Mouse (Mus musculus) liver, embryonic 15.5 days (tissue): ENCODE measurements around the gene Col26a1. TPM values are rescaled to one million over a fixed set of nuclear protein-coding genes. Genes with fewer than 3 reads are reported as not detected.

ENCODE experiments used
- ATAC-seq: fragments of 200-750 bp; cut with Nextera tagmentation; 2 replicates; pipeline ENCODE4 v1.8.0; 2017; ENCODE audit warnings: moderate number of reproducible peaks, mild to moderate bottlenecking, moderate library complexity; ENCODE audit not compliant: insufficient read depth
- H3K27ac ChIP-seq: fragments of 300-500 bp; sonication (generic); replicated peaks from 2 replicates; pipeline ENCODE4 v1.5.1; 2015; ENCODE audit warnings: mild to moderate bottlenecking, inconsistent platforms
- H3K27me3 ChIP-seq: fragments of 300-500 bp; sonication (generic); 2 replicates; pipeline ENCODE4 v1.6.1; 2015; ENCODE audit warnings: mild to moderate bottlenecking, inconsistent platforms
- H3K36me3 ChIP-seq: fragments of 300-500 bp; sonication (generic); replicated peaks from 2 replicates; pipeline ENCODE4 v1.6.1; 2015; ENCODE audit warnings: moderate library complexity, mild to moderate bottlenecking, inconsistent platforms
- H3K4me1 ChIP-seq: fragments of 300-500 bp; sonication (generic); replicated peaks from 2 replicates; pipeline ENCODE4 v1.6.1; 2015; ENCODE audit warnings: inconsistent platforms
- H3K4me2 ChIP-seq: fragments of 300-500 bp; sonication (generic); 2 replicates; pipeline ENCODE4 v1.6.1; 2015; ENCODE audit warnings: moderate library complexity, mild to moderate bottlenecking, inconsistent platforms
- H3K4me3 ChIP-seq: fragments of 300-500 bp; sonication (generic); replicated peaks from 2 replicates; pipeline ENCODE4 v1.5.1; 2015; ENCODE audit warnings: mild to moderate bottlenecking, inconsistent platforms
- H3K9ac ChIP-seq: fragments of 300-500 bp; sonication (generic); 2 replicates; pipeline ENCODE4 v1.6.1; 2015; ENCODE audit warnings: moderate library complexity, mild to moderate bottlenecking, inconsistent platforms
- H3K9me3 ChIP-seq: fragments of 300-500 bp; sonication (generic); replicated peaks from 2 replicates; pipeline ENCODE4 v1.6.1; 2016; ENCODE audit warnings: inconsistent platforms
- WGBS: fragments of 180-500 bp; shearing (Covaris S2); methylation state at CpG from one replicate; pipeline ENCODE4 v1.1.7; 2015; ENCODE audit warnings: mixed read lengths; ENCODE audit not compliant: insufficient replicate concordance; 5-methylcytosine and 5-hydroxymethylcytosine counted together
- polyA plus RNA-seq: library from polyadenylated mRNA; unstranded; fragments of >200 nt; fragmentation: Nextera tagmentation; extraction: Ambion mirVana; gene quantifications from 2 replicates; pipeline ENCODE4 v1.2.1, GENCODE M21; 2015

Gene Col26a1
- polyA plus RNA-seq, 1 experiment from 2014 or later: 0.85 TPM

DNA sequence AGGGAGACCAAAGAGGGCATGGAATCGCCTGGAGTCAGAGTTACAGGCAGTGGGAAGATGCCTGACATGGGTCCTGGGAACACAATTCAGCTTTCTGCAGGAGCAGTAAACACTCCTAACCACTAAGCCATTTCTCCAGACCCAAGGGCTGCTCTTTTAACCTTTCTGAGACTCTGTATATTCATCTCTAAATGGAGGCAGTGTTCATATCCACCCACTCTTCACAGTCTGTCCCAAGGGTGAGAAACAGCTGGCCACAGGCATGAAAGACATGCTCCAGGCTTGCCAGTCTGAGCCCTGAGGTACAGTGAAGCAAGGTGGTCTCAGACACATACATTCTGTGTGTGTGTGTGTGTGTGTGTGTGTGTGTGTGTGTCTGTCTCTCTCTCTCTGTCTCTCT is 78.8 kb downstream of the Col26a1 start:
- no peaks in the 10 kb centered on the region; the same call in 1 of the 2 replicates for H3K4me1 ChIP-seq
- 13% methylated on average over 1 of the region's 1 CpGs for WGBS
- H3K9me3 ChIP-seq: no peaks in the 10 kb centered on the region
- H3K36me3 ChIP-seq: no peaks in the 10 kb centered on the region
- H3K27me3 ChIP-seq: no peaks in the 10 kb centered on the region
- no peak overlapping the region for H3K4me2 ChIP-seq
- no peak overlapping the region for H3K9ac ChIP-seq
- no peak overlapping the region for H3K27ac ChIP-seq
- H3K4me3 ChIP-seq: no peak overlapping the region
- ATAC-seq: no peak

- Histone ChIP-seq H3K4me1 (no peaks in the 10 kb centered on the region; the same call in 1 of the 2 replicates), H3K27me3 (no peaks in the 10 kb centered on the region), H3K27ac (no peak overlapping the region), H3K4me3 (no peak overlapping the region), H3K36me3 (no peaks in the 10 kb centered on the region), H3K4me2 (peak overlapping the region; percentile 23), H3K9me3 (no peaks in the 10 kb centered on the region), H3K9ac (no peak overlapping the region)
- ATAC-seq: no peak
- 23% methylated on average over 17 of the region's 17 CpGs for WGBS
These were observed 80.3 kb downstream of the Col26a1 start for GRCm38 (mm10) chr5:136802732-136803131.

- Histone ChIP-seq H3K4me2 (no peak overlapping the region), H3K27me3 (no peaks in the 10 kb centered on the region), H3K9ac (no peak overlapping the region), H3K27ac (no peak overlapping the region), H3K36me3 (no peaks in the 10 kb centered on the region), H3K4me1 (no peaks in the 10 kb centered on the region), H3K4me3 (no peak overlapping the region), H3K9me3 (no peaks in the 10 kb centered on the region)
- ATAC-seq: no peak
- 25% methylated on average over 2 of the region's 2 CpGs for WGBS
These were observed 86.1 kb downstream of the Col26a1 start for GRCm38 (mm10) chr5:136796917-136797316.

- Histone ChIP-seq H3K27me3 (no peaks in the 10 kb centered on the region), H3K4me2 (no peak overlapping the region), H3K9ac (no peak overlapping the region), H3K9me3 (no peaks in the 10 kb centered on the region), H3K36me3 (no peaks in the 10 kb centered on the region), H3K4me1 (no peaks in the 10 kb centered on the region), H3K27ac (no peak overlapping the region), H3K4me3 (no peak overlapping the region)
- ATAC-seq: no peak
- WGBS: 76% methylated on average over 15 of the region's 15 CpGs
These were observed 89.2 kb downstream of the Col26a1 start for GRCm38 (mm10) chr5:136793807-136794206.

DNA sequence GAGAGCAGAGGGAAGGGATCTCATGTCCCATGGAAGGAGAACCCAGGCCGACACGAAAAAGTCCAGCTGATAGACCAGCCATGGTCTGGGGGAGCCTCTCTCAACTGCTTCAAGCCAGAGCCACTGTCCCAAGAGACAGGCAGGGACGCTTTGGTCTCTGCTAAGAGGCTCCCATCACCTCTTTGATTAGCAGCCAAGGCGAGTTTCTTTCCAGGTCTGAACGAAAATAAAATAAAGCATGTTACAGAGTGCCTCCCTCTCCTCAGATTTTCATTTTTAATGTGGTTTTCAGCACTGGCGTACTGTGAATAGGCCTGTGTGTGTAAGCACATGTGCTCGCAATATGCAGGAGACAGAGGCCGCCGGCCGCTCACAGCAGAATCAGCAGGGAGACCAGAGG is 90.5 kb downstream of the Col26a1 start:
- H3K4me3 ChIP-seq: no peak overlapping the region
- no peaks in the 10 kb centered on the region for H3K9me3 ChIP-seq
- H3K27ac ChIP-seq: no peak overlapping the region
- no peak overlapping the region for H3K4me2 ChIP-seq
- H3K4me1 ChIP-seq: no peaks in the 10 kb centered on the region
- ATAC-seq: no peak
- H3K9ac ChIP-seq: no peak overlapping the region
- H3K27me3 ChIP-seq: no peaks in the 10 kb centered on the region
- WGBS: 66% methylated on average over 10 of the region's 10 CpGs
- no peaks in the 10 kb centered on the region for H3K36me3 ChIP-seq

DNA sequence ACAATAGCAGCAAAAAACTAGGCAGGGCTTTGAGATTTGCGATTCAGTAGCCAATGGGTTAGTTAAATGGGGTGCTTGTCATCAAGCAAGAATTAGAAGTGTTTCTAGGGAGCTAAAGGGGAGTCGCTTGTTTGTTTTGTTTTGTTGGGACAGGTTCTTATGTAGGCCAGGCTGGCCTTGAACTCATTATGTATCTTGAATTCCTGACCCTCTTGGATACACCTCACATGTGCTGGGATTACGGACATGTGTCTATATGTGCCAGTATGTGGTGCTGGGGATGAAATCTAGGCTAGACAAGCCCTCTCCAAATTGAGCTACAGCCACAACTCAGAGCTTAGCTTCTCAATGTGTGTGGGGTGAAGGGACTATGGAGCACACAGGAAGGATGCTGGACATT is 91.8 kb downstream of the Col26a1 start:
- H3K4me2 ChIP-seq: no peak overlapping the region
- no peak overlapping the region for H3K27ac ChIP-seq
- H3K36me3 ChIP-seq: no peaks in the 10 kb centered on the region
- H3K4me3 ChIP-seq: no peak overlapping the region
- no peaks in the 10 kb centered on the region for H3K27me3 ChIP-seq
- H3K4me1 ChIP-seq: no peaks in the 10 kb centered on the region
- H3K9ac ChIP-seq: no peak overlapping the region
- no peak for ATAC-seq
- WGBS: 63% methylated on average over 3 of the region's 3 CpGs
- H3K9me3 ChIP-seq: no peaks in the 10 kb centered on the region

- H3K36me3 ChIP-seq: no peaks in the 10 kb centered on the region
- no peaks in the 10 kb centered on the region for H3K27me3 ChIP-seq
- no peak for ATAC-seq
- H3K9me3 ChIP-seq: no peaks in the 10 kb centered on the region
- no peak overlapping the region for H3K9ac ChIP-seq
- H3K4me2 ChIP-seq: no peak overlapping the region
- no peak overlapping the region for H3K27ac ChIP-seq
- WGBS: 11% methylated on average over 11 of the region's 11 CpGs
- no peak overlapping the region for H3K4me3 ChIP-seq
- no peaks in the 10 kb centered on the region for H3K4me1 ChIP-seq
These were observed 92.3 kb downstream of the Col26a1 start for GRCm38 (mm10) chr5:136790570-136791196.

DNA sequence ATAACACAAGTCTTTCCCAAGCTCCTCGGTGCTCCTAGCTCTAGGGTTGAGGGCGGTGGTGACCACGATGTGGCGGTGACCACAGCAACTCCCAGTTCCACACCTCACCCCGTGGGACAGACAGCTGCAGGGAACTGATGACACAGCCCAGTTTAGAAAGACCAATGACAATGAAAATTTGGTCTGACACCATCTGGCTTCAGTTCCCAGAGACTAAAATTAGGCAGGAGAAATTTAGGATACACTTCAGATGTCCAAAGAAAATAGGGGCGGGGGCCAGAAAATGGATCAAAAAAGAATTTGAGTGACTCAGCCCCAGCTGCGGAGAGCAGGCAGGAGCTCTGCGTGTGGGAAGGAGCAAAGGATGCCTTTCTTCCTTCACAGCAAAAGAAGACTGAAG is 98.5 kb downstream of the Col26a1 start:
- Histone ChIP-seq H3K36me3 (no peaks in the 10 kb centered on the region), H3K4me1 (no peaks in the 10 kb centered on the region), H3K9ac (no peak overlapping the region), H3K4me3 (no peak overlapping the region), H3K27me3 (no peaks in the 10 kb centered on the region), H3K9me3 (no peaks in the 10 kb centered on the region), H3K4me2 (no peak overlapping the region), H3K27ac (no peak overlapping the region)
- WGBS: 49% methylated on average over 8 of the region's 8 CpGs
- ATAC-seq: no peak

- Histone ChIP-seq H3K9me3 (no peaks in the 10 kb centered on the region), H3K27me3 (no peaks in the 10 kb centered on the region), H3K36me3 (no peaks in the 10 kb centered on the region), H3K27ac (no peak overlapping the region), H3K4me1 (no peaks in the 10 kb centered on the region), H3K9ac (no peak overlapping the region), H3K4me2 (no peak overlapping the region), H3K4me3 (no peak overlapping the region)
- WGBS: 56% methylated on average over 13 of the region's 13 CpGs
- no peak for ATAC-seq
These were observed 100.4 kb downstream of the Col26a1 start for GRCm38 (mm10) chr5:136782600-136782999.

DNA sequence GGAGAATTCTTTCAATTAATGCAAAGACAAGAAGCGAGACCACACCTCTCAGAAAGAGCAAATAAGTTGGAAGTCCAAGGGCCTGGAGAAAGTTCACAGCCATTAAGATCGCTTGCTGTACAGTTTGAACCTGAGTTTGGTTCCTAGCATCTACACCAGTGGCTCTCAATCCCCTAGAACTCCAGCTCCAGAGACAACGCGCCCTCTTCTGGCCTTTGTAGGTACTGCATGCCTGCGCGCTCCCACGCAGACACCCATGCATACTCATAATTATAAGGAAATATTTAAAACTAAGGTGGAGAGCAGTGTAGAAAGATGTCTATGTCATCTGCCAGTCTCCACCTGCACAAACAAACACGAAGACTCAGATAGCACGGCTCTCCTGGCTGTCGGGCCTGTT is 102.5 kb downstream of the Col26a1 start:
- H3K9ac ChIP-seq: no peak overlapping the region
- H3K27ac ChIP-seq: no peak overlapping the region
- no peaks in the 10 kb centered on the region for H3K36me3 ChIP-seq
- no peak for ATAC-seq
- no peak overlapping the region for H3K4me2 ChIP-seq
- H3K9me3 ChIP-seq: no peaks in the 10 kb centered on the region
- H3K4me3 ChIP-seq: no peak overlapping the region
- no peaks in the 10 kb centered on the region for H3K27me3 ChIP-seq
- H3K4me1 ChIP-seq: no peaks in the 10 kb centered on the region
- 38% methylated on average over 10 of the region's 10 CpGs for WGBS

- no peaks in the 10 kb centered on the region for H3K27me3 ChIP-seq
- ATAC-seq: no peak
- H3K36me3 ChIP-seq: no peaks in the 10 kb centered on the region
- H3K27ac ChIP-seq: no peak overlapping the region
- H3K4me2 ChIP-seq: no peak overlapping the region
- no peaks in the 10 kb centered on the region for H3K4me1 ChIP-seq
- WGBS: 67% methylated on average over 6 of the region's 6 CpGs
- H3K9ac ChIP-seq: no peak overlapping the region
- no peaks in the 10 kb centered on the region for H3K9me3 ChIP-seq
- H3K4me3 ChIP-seq: no peak overlapping the region
These were observed 103.1 kb downstream of the Col26a1 start for GRCm38 (mm10) chr5:136779946-136780345.

GRCm38 (mm10) chr5:136775548-136775947 is 107.5 kb downstream of the Col26a1 start:
- no peaks in the 10 kb centered on the region for H3K27me3 ChIP-seq
- ATAC-seq: no peak
- 56% methylated on average over 3 of the region's 3 CpGs for WGBS

More at GRCm38 (mm10) chr5:136775548-136775947, 107.5 kb downstream of the Col26a1 start:
- Histone ChIP-seq H3K9me3 (no peaks in the 10 kb centered on the region), H3K36me3 (no peaks in the 10 kb centered on the region), H3K4me1 (no peaks in the 10 kb centered on the region), H3K4me3 (no peak overlapping the region), H3K27ac (no peak overlapping the region), H3K4me2 (no peak overlapping the region), H3K9ac (no peak overlapping the region)
